Mouse (Mus musculus): ENCODE data around the gene Arih1. TPM values are rescaled to one million over a fixed set of nuclear protein-coding genes. Genes with fewer than 3 reads are reported as not detected.

The Arih1 gene
- total RNA-seq (2023) = 100 to 1,000 TPM; 122 to 133 TPM

DNA sequence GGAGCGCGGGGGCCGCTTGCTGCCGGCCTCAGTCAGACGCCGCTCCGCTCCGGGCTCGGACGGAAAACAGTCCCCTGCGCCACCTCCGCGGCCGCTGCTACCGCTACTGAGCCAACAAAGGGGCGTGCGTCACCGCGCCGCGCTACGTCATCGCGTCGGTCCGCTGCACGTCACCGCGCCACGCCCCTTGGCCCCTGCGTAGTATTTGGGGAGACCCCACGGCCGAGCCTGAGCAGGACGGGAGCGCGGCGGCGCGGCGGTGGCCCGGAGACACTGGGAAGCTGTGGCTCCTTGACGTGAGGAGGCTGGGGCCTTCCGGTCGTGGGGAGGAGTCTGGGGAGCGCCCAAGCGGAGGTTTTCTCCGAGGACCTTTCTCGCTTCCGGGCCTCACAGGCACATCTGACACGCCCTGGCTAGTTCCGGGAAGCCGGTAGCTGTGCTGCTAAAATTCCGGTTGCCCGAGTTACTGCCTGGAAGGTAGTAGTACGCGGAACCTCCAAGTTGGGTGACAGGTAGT, at the start of gene Arih1:
Arih1 (minus strand) TSS at position 70 of the 517 bp plus-strand sequence.

DNA sequence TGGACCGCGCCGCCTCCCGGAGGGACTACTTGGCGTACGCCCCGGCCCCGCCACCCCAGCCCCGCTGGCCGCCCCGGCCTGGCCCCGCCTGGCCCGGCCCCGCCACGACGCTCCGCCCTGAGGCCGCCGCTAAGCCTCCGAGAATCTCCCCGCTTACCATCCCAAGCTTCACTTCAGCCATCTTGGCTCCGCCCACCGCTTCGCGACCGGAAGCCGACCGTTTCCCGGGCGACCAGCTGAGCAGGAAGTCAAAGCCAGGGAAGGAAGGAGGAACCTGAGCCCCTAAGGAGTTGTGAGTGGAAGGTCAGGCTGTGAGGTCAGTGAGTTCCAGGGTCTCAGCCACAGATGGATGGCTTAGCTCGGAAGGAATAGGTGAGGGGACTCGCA, 133.2 kb downstream of the Arih1 start, which contains the start of gene Bbs4:
Bbs4 (minus strand) TSS at position 256 of the 387 bp plus-strand sequence.

Other genes starting within 250 kb of the Arih1 start
- gene Adpgk, start 195.1 kb downstream of the Arih1 start, total RNA-seq (2023) = 100 to 1,000 TPM; 672 to 826 TPM
- gene Bbs4, start 133.1 kb downstream of the Arih1 start, total RNA-seq (2023) = 1 to 10 TPM; 2.4 to 4.3 TPM
- 100 to 1,000 TPM; 136 to 157 TPM for gene Hexa, start 52.9 kb upstream of the Arih1 start, total RNA-seq (2023)
- 1 to 10 TPM; 6.8 to 7.0 TPM for gene Tmem202, start 53.2 kb upstream of the Arih1 start, total RNA-seq (2023)
- gene Celf6, start 91.3 kb upstream of the Arih1 start, total RNA-seq (2023) = not detected
- gene Parp6, start 130.7 kb upstream of the Arih1 start, total RNA-seq (2023) = 10 to 100 TPM; 30.7 to 31.6 TPM
- gene Pkm, start 169.8 kb upstream of the Arih1 start, total RNA-seq (2023) = 1,000 to 10,000 TPM; 1,107 to 1,126 TPM
- gene Gramd2, start 193.5 kb upstream of the Arih1 start, total RNA-seq (2023) = 1 to 10 TPM; 4.5 to 8.1 TPM